Comparison of ENCODE assay signal across 8 mouse cellular contexts in the genomic region with DNA sequence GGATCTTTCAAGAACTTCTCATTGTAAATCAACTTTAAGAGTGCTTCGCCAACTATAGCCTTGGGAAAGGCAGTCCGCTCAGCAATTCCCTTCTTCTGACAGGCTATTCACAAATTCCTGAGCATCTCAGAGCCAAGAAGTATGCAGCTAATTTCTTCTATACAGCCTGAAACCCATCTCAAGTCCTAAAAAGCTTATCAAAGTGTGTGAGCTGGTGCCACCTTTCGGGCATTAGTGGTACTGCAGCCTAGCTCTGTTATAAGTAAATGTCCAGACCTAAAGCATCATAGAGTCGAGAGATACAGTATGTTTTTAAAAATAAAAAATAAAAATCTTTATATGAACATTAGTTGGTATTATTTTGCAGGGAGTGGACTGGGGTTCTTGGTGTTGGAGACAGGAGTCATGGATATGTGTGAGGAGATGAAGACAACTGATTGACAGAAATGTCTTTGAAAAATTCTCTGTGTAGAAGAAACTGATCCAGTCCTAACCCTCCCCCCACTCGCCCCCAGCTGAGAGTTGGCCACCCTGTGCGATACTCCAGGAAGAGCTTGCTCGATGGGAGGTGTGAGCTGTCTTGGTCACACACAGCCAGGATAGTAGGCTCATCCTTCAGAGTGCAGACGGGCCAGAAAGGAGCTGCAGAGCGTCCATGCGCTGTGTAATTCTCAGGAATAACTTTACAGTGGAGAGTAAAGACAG. TPM values are rescaled to one million over a fixed set of nuclear protein-coding genes. Genes with fewer than 3 reads are reported as not detected.
DNase-seq lines count a peak whose midpoint lies in the region; ATAC-seq and TF ChIP-seq lines count a peak whose summit lies in the region.

No protein-coding gene starts in this region.

- H3K4me1 ChIP-seq in G1E (ENCODE audit: insufficient read depth, low read depth, low read length), result no peaks in the 10 kb centered on the region
- H3K4me1 ChIP-seq in lung, embryonic 15.5 days, result peaks cover 7% of the 10 kb centered on the region; the same call in 1 of the 2 replicates

- H3K4me2 ChIP-seq in lung, embryonic 15.5 days, result no peak overlapping the region

- no peak for ATAC-seq in G1E (ENCODE audit: extremely low read depth, insufficient number of reproducible peaks, low FRiP score, poor library complexity, severe bottlenecking)
- ATAC-seq in lung, embryonic 15.5 days (ENCODE audit: borderline replicate concordance, extremely low read depth, low FRiP score, low TSS enrichment), result peak; percentile 31; the same call in 1 of the 2 replicates

- no peak overlapping the region for H3K9ac ChIP-seq in lung, embryonic 15.5 days

- intact Hi-C loops in heart, postnatal 10 days (cut with DNase I), result loop anchor here (2.0 to 5.0 kb wide), 2 partner anchors 243 to 366 kb away; partner anchors contain the start of gene Stc2

- no peaks in the 10 kb centered on the region for H3K27me3 ChIP-seq in G1E (ENCODE audit: insufficient read depth, low read length)
- no peaks in the 10 kb centered on the region for H3K27me3 ChIP-seq in lung, embryonic 15.5 days

- H3K9me3 ChIP-seq in G1E (replicated peaks), result no peaks in the 10 kb centered on the region
- H3K9me3 ChIP-seq in lung, embryonic 15.5 days, result no peaks in the 10 kb centered on the region

- H3K27ac ChIP-seq in lung, embryonic 15.5 days, result no peak overlapping the region

- 52% methylated on average over 10 of the region's 10 CpGs for WGBS in lung, embryonic 15.5 days

- no peak overlapping the region for H3K4me3 ChIP-seq in G1E (ENCODE audit: low read depth, low read length)
- H3K4me3 ChIP-seq in lung, embryonic 15.5 days, result no peak overlapping the region

- peak; percentile 22 for DNase-seq in G1E (ENCODE audit: low spot score)
- peak; percentile 73 for DNase-seq in adrenal gland, postnatal 10 days
- DNase-seq in embryo, embryonic 9.5 days (ENCODE audit: extremely low spot score), result peak; percentile 62
- DNase-seq in heart, postnatal 10 days, result peak; percentile 66 to 74
- peak; percentile 85 for DNase-seq in layer of hippocampus, adult 11-12 months (ENCODE audit: low spot score)
- DNase-seq in retina, adult 2 months (ENCODE audit: low read depth, low spot score), result peak; percentile 37
- peak; percentile 40 for DNase-seq in yolk sac, embryonic 10.5 days (ENCODE audit: low spot score)

- H3K36me3 ChIP-seq in G1E (replicated peaks), result no peaks in the 10 kb centered on the region
- H3K36me3 ChIP-seq in lung, embryonic 15.5 days, result no peaks in the 10 kb centered on the region

- TF ChIP-seq CTCF in G1E (IDR thresholded peaks at IDR 0.05; ENCODE audit: low read depth, low read length), result peak; percentile 63

RNA-seq across cellular contexts. Expression of gene Bod1, which starts 56.4 kb away (rescaled TPM):
- total RNA-seq in G1E (2014; fragmentation: Nextera tagmentation) (6.5 and 9.4 TPM in 2 replicates), G1E (2017) (15.5 and 15.6 TPM in 2 replicates)
- polyA plus RNA-seq in G1E (2012), result 7.8 and 11.0 TPM in 2 replicates
- 10 to 100 TPM; 58.1 to 61.2 TPM for total RNA-seq in adrenal gland, postnatal 10 days (2021)
- total RNA-seq in heart, postnatal 10 days (2021), result 100 to 1,000 TPM in 1 of 2 experiments, 10 to 100 TPM in 1; 87.3 to 101 TPM
- 86.6 and 87.5 TPM in 2 replicates for polyA plus RNA-seq in lung, embryonic 15.5 days (2015; fragmentation: Nextera tagmentation; extraction: Ambion mirVana)

Comparison
In these comparisons a context has a peak if more than half of its experiments do, and no peak if none do; other contexts are left out.
1. DNase-seq: peak in every context shown above with its lines; median percentile 85 in layer of hippocampus, adult 11-12 months; 73 in adrenal gland, postnatal 10 days; 70 in heart, postnatal 10 days; 62 in embryo, embryonic 9.5 days; 40 in yolk sac, embryonic 10.5 days; 37 in retina, adult 2 months; 22 in G1E.